Mouse (Mus musculus) liver, embryonic 15.5 days (tissue): ENCODE results near the gene Dnah11. TPM values are rescaled to one million over a fixed set of nuclear protein-coding genes. Genes with fewer than 3 reads are reported as not detected.

Experiments used
- ATAC-seq: fragments of 200-750 bp; cut with Nextera tagmentation; 2 replicates; pipeline ENCODE4 v1.8.0; 2017; ENCODE audit warnings: moderate number of reproducible peaks, mild to moderate bottlenecking, moderate library complexity; ENCODE audit not compliant: insufficient read depth
- H3K27ac ChIP-seq: fragments of 300-500 bp; sonication (generic); replicated peaks from 2 replicates; pipeline ENCODE4 v1.5.1; 2015; ENCODE audit warnings: mild to moderate bottlenecking, inconsistent platforms
- H3K27me3 ChIP-seq: fragments of 300-500 bp; sonication (generic); 2 replicates; pipeline ENCODE4 v1.6.1; 2015; ENCODE audit warnings: mild to moderate bottlenecking, inconsistent platforms
- H3K36me3 ChIP-seq: fragments of 300-500 bp; sonication (generic); replicated peaks from 2 replicates; pipeline ENCODE4 v1.6.1; 2015; ENCODE audit warnings: moderate library complexity, mild to moderate bottlenecking, inconsistent platforms
- H3K4me1 ChIP-seq: fragments of 300-500 bp; sonication (generic); replicated peaks from 2 replicates; pipeline ENCODE4 v1.6.1; 2015; ENCODE audit warnings: inconsistent platforms
- H3K4me2 ChIP-seq: fragments of 300-500 bp; sonication (generic); 2 replicates; pipeline ENCODE4 v1.6.1; 2015; ENCODE audit warnings: moderate library complexity, mild to moderate bottlenecking, inconsistent platforms
- H3K4me3 ChIP-seq: fragments of 300-500 bp; sonication (generic); replicated peaks from 2 replicates; pipeline ENCODE4 v1.5.1; 2015; ENCODE audit warnings: mild to moderate bottlenecking, inconsistent platforms
- H3K9ac ChIP-seq: fragments of 300-500 bp; sonication (generic); 2 replicates; pipeline ENCODE4 v1.6.1; 2015; ENCODE audit warnings: moderate library complexity, mild to moderate bottlenecking, inconsistent platforms
- H3K9me3 ChIP-seq: fragments of 300-500 bp; sonication (generic); replicated peaks from 2 replicates; pipeline ENCODE4 v1.6.1; 2016; ENCODE audit warnings: inconsistent platforms
- WGBS: fragments of 180-500 bp; shearing (Covaris S2); methylation state at CpG from one replicate; pipeline ENCODE4 v1.1.7; 2015; ENCODE audit warnings: mixed read lengths; ENCODE audit not compliant: insufficient replicate concordance; 5-methylcytosine and 5-hydroxymethylcytosine counted together
- polyA plus RNA-seq: library from polyadenylated mRNA; unstranded; fragments of >200 nt; fragmentation: Nextera tagmentation; extraction: Ambion mirVana; gene quantifications from 2 replicates; pipeline ENCODE4 v1.2.1, GENCODE M21; 2015

Gene Dnah11
- polyA plus RNA-seq, 1 experiment from 2014 or later: 0.03 TPM

- no peaks in the 10 kb centered on the region for H3K4me1 ChIP-seq
- H3K9me3 ChIP-seq: no peaks in the 10 kb centered on the region
- no peak for ATAC-seq
- H3K4me2 ChIP-seq: no peak overlapping the region
- no peak overlapping the region for H3K9ac ChIP-seq
- H3K36me3 ChIP-seq: no peaks in the 10 kb centered on the region
- no peak overlapping the region for H3K4me3 ChIP-seq
- H3K27me3 ChIP-seq: no peaks in the 10 kb centered on the region
- H3K27ac ChIP-seq: no peak overlapping the region
These were observed 225.1 kb downstream of the Dnah11 start for GRCm38 (mm10) chr12:117973712-117974111.

DNA sequence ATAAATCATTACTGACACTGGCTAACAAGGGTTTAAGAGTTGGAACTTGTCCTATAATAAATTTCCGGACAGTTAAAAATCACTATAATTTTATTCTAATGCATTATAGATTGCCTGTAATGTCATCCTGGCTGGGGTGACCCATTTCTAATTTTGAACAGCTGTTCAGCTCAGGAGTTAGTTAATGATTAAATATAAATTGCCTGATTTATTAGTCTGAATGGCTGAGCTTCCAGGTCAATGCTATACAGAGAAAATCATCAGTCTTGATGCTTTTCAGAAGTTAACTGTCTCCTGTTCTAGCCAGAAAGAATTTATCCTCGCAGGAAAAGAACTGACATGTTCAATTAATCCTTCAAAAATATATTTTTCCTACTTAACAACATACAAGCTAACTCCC is 236.1 kb downstream of the Dnah11 start:
- 47% methylated on average over 2 of the region's 2 CpGs for WGBS
- H3K27me3 ChIP-seq: no peaks in the 10 kb centered on the region
- H3K4me3 ChIP-seq: no peak overlapping the region
- no peaks in the 10 kb centered on the region for H3K9me3 ChIP-seq
- no peak for ATAC-seq
- H3K36me3 ChIP-seq: no peaks in the 10 kb centered on the region
- no peak overlapping the region for H3K4me2 ChIP-seq
- H3K9ac ChIP-seq: no peak overlapping the region
- no peak overlapping the region for H3K27ac ChIP-seq
- H3K4me1 ChIP-seq: no peaks in the 10 kb centered on the region

GRCm38 (mm10) chr12:117959213-117959612 is 239.6 kb downstream of the Dnah11 start:
- no peaks in the 10 kb centered on the region for H3K4me1 ChIP-seq
- no peak for ATAC-seq
- no peak overlapping the region for H3K27ac ChIP-seq
- H3K9me3 ChIP-seq: no peaks in the 10 kb centered on the region
- H3K27me3 ChIP-seq: no peaks in the 10 kb centered on the region
- H3K4me3 ChIP-seq: no peak overlapping the region
- H3K4me2 ChIP-seq: no peak overlapping the region
- H3K36me3 ChIP-seq: no peaks in the 10 kb centered on the region
- no peak overlapping the region for H3K9ac ChIP-seq

DNA sequence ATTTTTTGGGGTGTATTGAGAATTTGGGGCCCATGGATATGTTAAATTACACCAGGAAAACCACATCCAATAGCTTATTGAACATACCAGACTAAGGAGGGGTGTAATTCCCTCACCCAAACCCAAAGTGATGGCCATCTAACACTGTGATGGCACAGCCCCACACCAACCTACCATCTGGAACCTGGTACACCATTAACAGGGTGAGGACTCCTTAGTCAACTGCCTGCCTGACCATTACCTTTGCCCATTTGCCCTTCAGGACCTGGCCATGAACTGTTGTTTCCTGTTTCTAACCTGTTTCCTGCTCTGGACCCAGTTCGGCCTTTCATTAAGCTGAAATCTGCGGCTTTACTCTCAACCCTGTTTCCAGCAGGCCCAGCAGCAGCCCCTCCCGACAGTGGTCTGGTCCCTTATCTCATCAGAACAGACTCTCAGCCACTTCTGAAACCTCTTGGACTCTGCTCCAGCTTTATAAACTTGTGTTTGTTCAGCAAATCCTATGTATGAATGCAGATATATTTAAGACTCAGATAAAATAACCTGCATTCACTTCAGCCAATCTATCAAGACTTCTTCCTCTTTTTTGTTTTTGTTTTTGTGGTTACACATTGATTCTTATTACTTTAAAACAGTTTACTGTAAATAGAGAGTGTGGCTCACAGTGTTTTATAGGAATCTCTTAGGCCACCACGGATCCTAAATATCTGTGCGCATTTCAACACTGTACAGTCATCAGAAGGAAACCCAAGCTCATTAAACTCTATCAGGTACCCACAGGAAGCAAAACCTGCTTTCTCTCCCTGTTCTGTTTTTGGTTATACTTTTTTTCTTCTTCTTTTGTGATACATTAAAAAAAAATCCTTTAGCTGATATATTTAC is 251.8 kb downstream of the Dnah11 start:
- WGBS: 10% methylated on average over 5 of the region's 5 CpGs
- no peak overlapping the region for H3K4me2 ChIP-seq
- no peaks in the 10 kb centered on the region for H3K36me3 ChIP-seq
- peak; percentile 25; the same call in 1 of the 2 replicates for ATAC-seq
- no peaks in the 10 kb centered on the region for H3K9me3 ChIP-seq
- no peaks in the 10 kb centered on the region; the same call in 1 of the 2 replicates for H3K4me1 ChIP-seq
- H3K27me3 ChIP-seq: no peaks in the 10 kb centered on the region
- no peak overlapping the region for H3K27ac ChIP-seq
- no peak overlapping the region for H3K9ac ChIP-seq
- H3K4me3 ChIP-seq: no peak overlapping the region

DNA sequence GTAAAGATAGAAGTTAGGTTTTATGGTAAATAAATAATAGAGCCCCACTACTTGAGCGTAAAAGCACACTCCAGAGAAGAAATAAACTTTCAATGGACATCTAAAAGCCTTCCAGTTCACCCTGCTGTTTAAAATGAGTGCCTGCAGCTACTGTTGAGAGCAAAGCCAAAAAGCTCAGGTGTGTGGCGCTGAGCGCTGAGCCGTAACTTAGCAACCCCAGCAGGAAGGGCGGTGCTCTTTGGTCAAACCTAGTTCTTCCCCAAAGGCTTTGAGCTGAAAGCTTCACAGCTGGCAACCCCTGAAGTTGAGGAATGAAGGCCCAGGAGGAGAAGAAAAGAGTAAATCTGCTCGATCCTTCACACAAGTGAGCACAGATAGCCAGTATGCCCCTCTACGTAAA is 256.9 kb downstream of the Dnah11 start:
- Histone ChIP-seq H3K9me3 (no peaks in the 10 kb centered on the region), H3K9ac (no peak overlapping the region), H3K27ac (no peak overlapping the region), H3K4me3 (no peak overlapping the region), H3K4me2 (no peak overlapping the region), H3K36me3 (no peaks in the 10 kb centered on the region), H3K4me1 (no peaks in the 10 kb centered on the region; the same call in 1 of the 2 replicates), H3K27me3 (no peaks in the 10 kb centered on the region)
- WGBS: 63% methylated on average over 7 of the region's 7 CpGs
- no peak for ATAC-seq

GRCm38 (mm10) chr12:117938214-117938613 is 260.6 kb downstream of the Dnah11 start:
- Histone ChIP-seq H3K4me2 (no peak overlapping the region), H3K36me3 (no peaks in the 10 kb centered on the region), H3K9me3 (no peaks in the 10 kb centered on the region), H3K4me3 (no peak overlapping the region), H3K27me3 (no peaks in the 10 kb centered on the region), H3K4me1 (no peaks in the 10 kb centered on the region), H3K27ac (no peak overlapping the region), H3K9ac (no peak overlapping the region)
- no peak for ATAC-seq
- WGBS: 52% methylated on average over 2 of the region's 2 CpGs

GRCm38 (mm10) chr12:117932026-117932425 is 266.8 kb downstream of the Dnah11 start:
- H3K4me2 ChIP-seq: no peak overlapping the region
- no peak overlapping the region for H3K27ac ChIP-seq
- H3K9me3 ChIP-seq: no peaks in the 10 kb centered on the region
- no peaks in the 10 kb centered on the region for H3K36me3 ChIP-seq
- no peaks in the 10 kb centered on the region for H3K27me3 ChIP-seq
- H3K4me1 ChIP-seq: no peaks in the 10 kb centered on the region
- peak; percentile 70; the same call in 1 of the 2 replicates for ATAC-seq
- no peak overlapping the region for H3K4me3 ChIP-seq
- no peak overlapping the region for H3K9ac ChIP-seq
- 20% methylated on average over 1 of the region's 1 CpGs for WGBS

- no peak for ATAC-seq
- 57% methylated on average over 4 of the region's 4 CpGs for WGBS
- no peaks in the 10 kb centered on the region for H3K27me3 ChIP-seq
- no peak overlapping the region for H3K4me3 ChIP-seq
- no peaks in the 10 kb centered on the region for H3K4me1 ChIP-seq
- H3K9ac ChIP-seq: no peak overlapping the region
- H3K27ac ChIP-seq: no peak overlapping the region
- H3K36me3 ChIP-seq: no peaks in the 10 kb centered on the region
- H3K9me3 ChIP-seq: no peaks in the 10 kb centered on the region
- no peak overlapping the region for H3K4me2 ChIP-seq
These were observed 269.1 kb downstream of the Dnah11 start for GRCm38 (mm10) chr12:117929768-117930167.

DNA sequence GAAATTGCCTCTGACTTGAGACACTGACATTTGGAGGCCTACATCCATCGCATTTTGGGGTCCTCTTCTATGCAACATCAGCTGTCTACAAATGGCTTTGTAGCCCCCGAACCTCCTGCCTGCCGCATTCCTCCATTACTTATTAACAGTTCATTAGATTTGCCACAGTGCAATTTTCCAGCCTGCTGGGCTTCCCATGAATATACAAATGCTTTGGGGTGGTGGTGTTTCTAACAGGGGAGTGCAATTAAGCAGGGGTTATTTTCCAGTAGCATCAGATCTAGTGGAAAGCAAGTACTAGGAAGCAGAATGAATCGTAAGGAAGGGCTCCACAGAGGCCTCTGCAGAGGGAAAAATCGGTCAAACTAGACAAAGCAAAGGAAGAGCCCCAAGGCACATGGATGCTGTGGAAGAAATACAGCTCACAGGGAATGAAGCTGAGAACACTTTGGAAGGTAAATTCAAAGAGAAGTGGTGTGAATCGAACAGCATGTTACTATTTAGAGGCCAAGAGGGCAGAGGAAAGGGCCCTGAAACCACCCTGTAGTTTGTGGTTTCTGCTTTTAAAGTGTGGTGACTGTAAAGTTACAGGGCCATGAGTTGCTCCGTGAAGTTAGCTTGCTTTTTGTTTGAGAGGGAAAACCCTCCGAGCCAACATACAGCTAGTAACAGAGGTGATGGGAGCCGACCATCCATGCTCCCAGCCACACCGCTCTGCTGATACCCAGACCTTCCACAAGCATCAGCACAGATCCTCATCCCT is 282.8 kb downstream of the Dnah11 start:
- no peaks in the 10 kb centered on the region for H3K36me3 ChIP-seq
- no peak overlapping the region for H3K9ac ChIP-seq
- H3K4me3 ChIP-seq: no peak overlapping the region
- WGBS: 35% methylated on average over 10 of the region's 10 CpGs
- H3K27me3 ChIP-seq: no peaks in the 10 kb centered on the region
- no peak overlapping the region for H3K27ac ChIP-seq
- no peak for ATAC-seq
- H3K9me3 ChIP-seq: no peaks in the 10 kb centered on the region
- no peak overlapping the region for H3K4me2 ChIP-seq
- H3K4me1 ChIP-seq: no peaks in the 10 kb centered on the region

- Histone ChIP-seq H3K4me1 (no peaks in the 10 kb centered on the region), H3K4me2 (no peak overlapping the region), H3K4me3 (no peak overlapping the region), H3K27ac (no peak overlapping the region), H3K9ac (no peak overlapping the region), H3K9me3 (no peaks in the 10 kb centered on the region), H3K36me3 (no peaks in the 10 kb centered on the region), H3K27me3 (no peaks in the 10 kb centered on the region)
- no peak for ATAC-seq
- 54% methylated on average over 10 of the region's 10 CpGs for WGBS
These were observed 284.1 kb downstream of the Dnah11 start for GRCm38 (mm10) chr12:117914613-117915245.

DNA sequence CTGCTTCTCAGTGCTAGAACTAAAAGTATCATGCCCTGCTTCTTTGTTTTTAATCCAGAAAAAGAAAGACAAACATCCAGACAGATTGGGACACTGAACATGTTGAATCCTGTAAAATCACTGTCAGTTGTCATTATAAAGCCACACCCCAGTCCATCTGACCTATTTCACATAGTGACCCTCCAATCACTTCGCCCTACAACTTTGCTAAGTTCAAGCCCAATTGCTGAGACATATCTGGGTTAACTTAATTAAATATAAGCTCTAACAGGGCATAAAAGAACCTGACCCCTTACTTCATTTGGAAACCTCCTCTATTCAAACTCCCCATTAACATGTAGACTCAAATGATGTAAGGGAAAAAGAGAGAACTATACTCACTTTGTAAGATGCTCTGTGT is 287.4 kb downstream of the Dnah11 start:
- Histone ChIP-seq H3K27me3 (no peaks in the 10 kb centered on the region), H3K9ac (no peak overlapping the region), H3K36me3 (no peaks in the 10 kb centered on the region), H3K4me1 (no peaks in the 10 kb centered on the region), H3K27ac (no peak overlapping the region), H3K4me2 (no peak overlapping the region), H3K4me3 (no peak overlapping the region), H3K9me3 (no peaks in the 10 kb centered on the region)
- WGBS: 44% methylated on average over 1 of the region's 1 CpGs
- no peak for ATAC-seq
